In the genomic region with DNA sequence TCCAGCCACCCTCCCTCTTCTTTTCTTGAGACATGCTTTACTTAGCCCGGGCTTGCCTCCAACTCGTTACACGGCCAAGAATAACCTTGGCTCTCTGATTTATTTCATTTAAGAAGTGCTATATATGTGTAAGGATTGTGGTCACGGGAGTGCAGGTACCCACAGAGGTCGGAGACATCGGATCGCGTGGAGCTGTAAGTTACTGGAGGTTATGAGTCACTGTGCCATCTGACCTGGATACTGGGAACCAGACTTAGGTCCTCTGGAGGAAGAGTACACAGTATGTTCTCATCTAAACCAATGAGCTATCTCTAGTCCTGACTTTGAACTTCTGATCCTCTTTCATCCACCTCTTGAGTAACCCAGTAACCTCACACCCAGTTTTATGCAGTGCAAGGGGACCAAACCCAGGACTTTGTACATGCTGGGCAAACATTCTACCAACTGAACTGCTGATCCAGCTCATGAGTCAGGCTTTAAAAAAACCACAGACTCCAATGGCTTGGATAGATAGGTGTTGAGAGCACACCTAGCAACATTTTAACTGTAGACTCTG, we compare ENCODE assay signal across 7 mouse cellular contexts. TPM values are rescaled to one million over a fixed set of nuclear protein-coding genes. Genes with fewer than 3 reads are reported as not detected.
DNase-seq lines count a peak whose midpoint lies in the region; ATAC-seq and TF ChIP-seq lines count a peak whose summit lies in the region.

No protein-coding gene starts in this region.

- DNase-seq in lung, postnatal 0 days (ENCODE audit: low spot score) = no peak
- no peak for DNase-seq in lung, postnatal 36 days
- DNase-seq in kidney, adult 18-20 months = peak; percentile 55
- no peak for DNase-seq in left cerebral cortex, adult 9 months (ENCODE audit: low spot score in 2 of 2)
- no peak for DNase-seq in frontal cortex, postnatal 25 days (ENCODE audit: low spot score in 2 of 2)

- no peak overlapping the region for H3K4me2 ChIP-seq in lung, postnatal 0 days (replicated peaks; ENCODE audit: low read depth, low read length)
- no peak overlapping the region for H3K4me2 ChIP-seq in neural tube, embryonic 15.5 days

- WGBS in lung, postnatal 0 days = 67% methylated on average over 8 of the region's 8 CpGs
- WGBS in neural tube, embryonic 15.5 days = 78% methylated on average over 8 of the region's 8 CpGs

- H3K4me3 ChIP-seq in lung, postnatal 0 days (ENCODE audit: low read depth, low read length) = no peak overlapping the region
- H3K4me3 ChIP-seq in cortical plate, adult 2 months (ENCODE audit: insufficient read depth, low read length) = no peak overlapping the region
- no peak overlapping the region for H3K4me3 ChIP-seq in neural tube, embryonic 15.5 days (replicated peaks)

- no peak for TF ChIP-seq POLR2A in cortical plate, adult 2 months (IDR thresholded peaks at IDR 0.05; ENCODE audit: extremely low read depth, insufficient read depth, low read length)

- H3K9ac ChIP-seq in lung, postnatal 0 days (replicated peaks; ENCODE audit: low read depth) = no peak overlapping the region
- no peak overlapping the region for H3K9ac ChIP-seq in neural tube, embryonic 15.5 days (replicated peaks)

- peaks cover 14% of the 10 kb centered on the region for H3K4me1 ChIP-seq in lung, postnatal 0 days (ENCODE audit: insufficient read depth, low read depth, low read length)
- peaks cover 10% of the 10 kb centered on the region for H3K4me1 ChIP-seq in cortical plate, adult 2 months (ENCODE audit: control insufficient read depth, insufficient read depth, low read length)
- H3K4me1 ChIP-seq in neural tube, embryonic 15.5 days = peaks cover 20% of the 10 kb centered on the region

- no peak for TF ChIP-seq EP300 in lung, postnatal 0 days (IDR thresholded peaks at IDR 0.05)

- no peak for TF ChIP-seq CTCF in lung, postnatal 0 days (IDR thresholded peaks at IDR 0.05)
- TF ChIP-seq CTCF in cortical plate, adult 2 months (IDR thresholded peaks at IDR 0.05; ENCODE audit: extremely low read depth, insufficient read depth, low read length) = no peak

- H3K36me3 ChIP-seq in lung, postnatal 0 days (ENCODE audit: insufficient read depth, low read length) = no peaks in the 10 kb centered on the region
- H3K36me3 ChIP-seq in neural tube, embryonic 15.5 days = no peaks in the 10 kb centered on the region

- H3K9me3 ChIP-seq in lung, postnatal 0 days (ENCODE audit: low read length) = no peaks in the 10 kb centered on the region
- no peaks in the 10 kb centered on the region for H3K9me3 ChIP-seq in neural tube, embryonic 15.5 days (replicated peaks)

- peak overlapping the region; percentile 60 for H3K27ac ChIP-seq in lung, postnatal 0 days (ENCODE audit: low read length)
- H3K27ac ChIP-seq in cortical plate, adult 2 months (ENCODE audit: insufficient read depth, low read length) = peak overlapping the region; percentile 26; the same call in 1 of the 2 replicates
- H3K27ac ChIP-seq in neural tube, embryonic 15.5 days (replicated peaks) = peak overlapping the region; percentile 79

- no peaks in the 10 kb centered on the region for H3K27me3 ChIP-seq in lung, postnatal 0 days (replicated peaks; ENCODE audit: insufficient read depth, low read length)
- no peaks in the 10 kb centered on the region for H3K27me3 ChIP-seq in neural tube, embryonic 15.5 days (replicated peaks)

- ATAC-seq in lung, postnatal 0 days = no peak
- ATAC-seq in neural tube, embryonic 15.5 days (ENCODE audit: low FRiP score) = no peak

RNA-seq across cellular contexts. Expression of a gene that starts 46.8 kb away (rescaled TPM):
- 38.0 and 39.9 TPM in 2 replicates for polyA plus RNA-seq in lung, postnatal 0 days (2015; fragmentation: Nextera tagmentation; extraction: Ambion mirVana)
- 31.6 and 33.5 TPM in 2 replicates for polyA plus RNA-seq in cortical plate, adult 2 months (2012; rRNA removed)
- 31.2 and 39.3 TPM in 2 replicates for polyA plus RNA-seq in neural tube, embryonic 15.5 days (2015; fragmentation: Nextera tagmentation; extraction: Ambion mirVana)

Comparison
In these comparisons a context has a peak if more than half of its experiments do, and no peak if none do; other contexts are left out.
1. H3K27ac ChIP-seq: peak in every context shown above with its lines; median percentile 79 in neural tube, embryonic 15.5 days; 60 in lung, postnatal 0 days; 26 in cortical plate, adult 2 months.